Mouse (Mus musculus) mouse trophoblast stem cell (cell line): ENCODE data around the gene Tns3.

Experiments used
- in situ Hi-C, 2 experiments: fragments of 300-500 bp; cut with MseI, MboI; formaldehyde crosslinking; loops; 2 replicates in 1 of 2; 3 replicates in 1 of 2; pipeline ENCODE4 v1.15.1; 2025

Gene Tns3

GRCm38 (mm10) chr11:8579789-8580188 lies 84.5 kb downstream of the Tns3 start:
- in situ Hi-C loops, result no loop called here

GRCm38 (mm10) chr11:8575217-8576180 lies 88.8 kb downstream of the Tns3 start:
- in situ Hi-C loops, result no loop called here

- in situ Hi-C loops, result no loop called here
These were observed 89.8 kb downstream of the Tns3 start for GRCm38 (mm10) chr11:8574562-8574961.

DNA sequence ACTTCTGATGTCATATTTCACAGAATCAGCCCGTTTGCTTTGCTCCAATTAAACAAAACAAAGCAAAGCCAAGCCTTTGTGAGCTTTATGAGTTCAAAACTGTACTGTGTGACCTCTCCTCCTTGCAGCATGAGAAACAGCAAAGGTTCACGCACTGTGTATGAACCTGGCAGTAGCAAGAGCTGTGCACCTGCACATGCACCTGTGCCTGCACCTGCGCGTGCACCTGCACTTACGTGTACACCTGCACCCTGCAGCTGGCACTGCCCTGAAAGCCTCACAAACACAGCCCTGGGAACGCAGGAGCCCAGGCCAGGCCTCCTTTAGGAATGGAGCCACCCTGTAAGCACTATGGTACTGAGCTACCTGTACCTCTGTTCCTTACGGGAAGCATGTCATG lies 91.6 kb downstream of the Tns3 start:
- in situ Hi-C loops, result no loop called here

DNA sequence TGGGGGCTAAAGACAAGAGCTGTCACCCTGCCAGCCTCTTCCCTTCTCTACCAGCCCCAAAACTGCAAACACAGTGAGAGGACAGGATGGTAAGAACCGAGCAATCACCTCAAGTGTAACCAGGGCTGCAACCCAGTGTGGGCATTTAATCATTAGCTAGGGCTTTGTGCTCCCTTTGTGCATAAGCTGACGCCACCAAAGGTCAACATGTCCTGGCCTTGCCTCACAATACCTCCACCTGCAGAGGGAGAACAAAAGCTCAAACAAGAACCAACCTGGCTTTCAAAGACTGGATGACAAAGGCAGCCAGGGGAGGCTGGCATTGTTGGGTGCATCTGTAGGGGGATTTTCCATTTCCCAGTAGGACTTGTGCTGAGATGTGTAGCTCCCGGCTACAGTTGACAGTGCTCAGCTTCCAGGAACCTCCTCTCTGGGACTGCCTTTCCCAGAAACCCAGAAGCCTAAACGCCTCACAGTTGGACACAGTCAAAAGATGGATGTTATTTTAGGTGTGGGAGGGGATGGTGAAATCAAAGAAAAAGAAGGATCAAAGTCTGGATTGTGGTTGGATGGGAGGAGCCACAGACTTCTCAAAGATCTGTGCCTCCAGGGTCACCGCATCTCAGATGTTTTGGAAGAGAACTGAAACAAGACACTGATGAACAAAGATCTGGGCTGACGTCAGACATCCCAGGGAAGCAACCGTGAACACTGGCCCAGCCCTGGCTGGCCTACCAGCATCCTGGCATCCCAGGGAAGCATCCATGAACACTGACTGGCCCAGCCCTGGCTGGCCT lies 94.9 kb downstream of the Tns3 start:
- in situ Hi-C loops, result no loop called here

- in situ Hi-C loops, result no loop called here
These were observed 95.5 kb downstream of the Tns3 start for GRCm38 (mm10) chr11:8568829-8569228.

GRCm38 (mm10) chr11:8566250-8566853 lies 98.0 kb downstream of the Tns3 start:
- in situ Hi-C loops, result no loop called here

DNA sequence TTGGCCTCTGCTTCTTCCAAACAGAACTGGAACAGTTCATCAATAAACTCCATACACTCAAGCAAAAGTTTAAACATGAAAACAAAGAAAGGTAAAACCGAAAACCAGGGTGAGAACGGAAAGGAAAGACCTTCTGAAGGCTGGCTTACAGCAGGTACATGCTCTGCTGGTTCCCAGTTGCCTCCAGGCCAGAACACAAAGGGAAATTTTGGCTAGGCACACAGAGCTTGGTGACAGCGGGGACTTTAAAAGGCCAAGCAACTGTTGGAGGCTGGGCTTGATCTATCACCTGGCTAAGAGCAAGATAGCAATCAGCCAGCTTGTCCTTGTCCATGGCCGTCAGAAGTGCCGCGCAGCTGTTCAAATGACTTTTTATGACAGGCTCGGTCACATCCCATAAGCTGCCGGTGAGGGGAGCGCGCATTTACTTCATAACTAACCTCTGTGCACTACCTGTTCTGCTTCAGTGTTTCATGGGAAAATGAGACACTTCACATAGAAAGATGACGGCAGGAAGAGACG lies 105.5 kb downstream of the Tns3 start:
- in situ Hi-C loops, result no loop called here

- in situ Hi-C loops, result no loop called here
These were observed 106.1 kb downstream of the Tns3 start for GRCm38 (mm10) chr11:8558258-8558657.

- in situ Hi-C loops, result no loop called here
These were observed 107.3 kb downstream of the Tns3 start for GRCm38 (mm10) chr11:8557006-8557405.

DNA sequence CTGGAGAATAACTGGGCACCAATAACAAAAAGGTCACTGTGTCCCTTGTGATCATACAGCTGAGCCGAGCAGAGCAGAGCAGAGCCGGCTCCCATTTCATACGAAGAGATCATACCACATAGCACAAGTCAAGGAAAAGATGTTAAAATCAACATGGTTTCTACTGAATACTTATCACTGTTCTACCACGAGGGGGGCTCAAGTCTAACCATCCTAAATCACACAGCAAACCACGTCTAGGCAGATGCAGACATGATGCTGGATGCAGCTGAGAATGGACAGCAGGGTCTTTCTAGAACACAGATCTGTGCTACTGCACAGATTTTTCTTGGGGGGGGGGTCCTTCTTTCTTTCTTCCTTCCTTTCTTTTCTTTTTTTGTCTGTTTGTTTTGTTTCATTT lies 112.6 kb downstream of the Tns3 start:
- in situ Hi-C loops, result no loop called here

GRCm38 (mm10) chr11:8547661-8548060 lies 116.7 kb downstream of the Tns3 start:
- in situ Hi-C loops, result no loop called here

- in situ Hi-C loops, result no loop called here
These were observed 118.5 kb downstream of the Tns3 start for GRCm38 (mm10) chr11:8545798-8546197.

- in situ Hi-C loops, result loop anchor here in 1 of 2 experiments (5.0 kb wide), 1 partner anchor 313 kb away; no protein-coding TSS in a partner anchor
These were observed 120.0 kb downstream of the Tns3 start for GRCm38 (mm10) chr11:8544355-8544754.

GRCm38 (mm10) chr11:8541222-8541815 lies 123.0 kb downstream of the Tns3 start:
- in situ Hi-C loops, result loop anchor here in 1 of 2 experiments (5.0 kb wide), 1 partner anchor 316 kb away; no protein-coding TSS in a partner anchor

DNA sequence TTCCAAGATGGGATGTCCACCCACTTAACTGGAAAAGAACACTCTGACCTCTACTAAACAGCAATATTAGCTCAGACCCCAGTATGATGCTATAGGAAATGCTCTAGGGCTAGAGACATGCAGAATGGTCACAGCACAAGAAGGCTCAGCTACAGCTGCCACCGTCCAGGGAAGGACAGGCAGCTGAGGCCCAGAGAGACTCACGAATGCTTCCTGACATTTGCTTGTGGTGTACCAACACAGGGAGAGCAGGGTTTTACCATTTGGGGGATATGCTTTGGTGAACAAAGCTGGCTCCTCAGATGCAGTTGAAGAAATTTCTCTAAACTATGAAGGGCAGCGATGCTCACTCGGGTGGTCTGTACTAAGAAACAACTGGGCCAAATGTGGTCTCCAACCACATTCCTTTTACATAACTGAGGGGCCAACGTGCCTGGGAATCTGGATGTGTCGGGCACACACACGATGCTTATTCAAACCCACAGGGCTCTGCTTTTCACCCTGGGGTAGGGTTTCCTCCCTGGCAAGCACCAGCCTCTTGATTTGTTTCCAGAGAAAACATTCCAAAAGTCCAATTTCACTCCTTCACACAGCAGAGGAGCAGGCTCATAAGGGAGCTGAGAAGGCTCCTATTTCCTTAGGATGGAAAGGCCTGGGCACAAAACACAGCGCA lies 124.6 kb downstream of the Tns3 start:
- in situ Hi-C loops, result loop anchor here (5.0 to 10.0 kb wide), 3 partner anchors 318 to 415 kb away; no protein-coding TSS in a partner anchor

DNA sequence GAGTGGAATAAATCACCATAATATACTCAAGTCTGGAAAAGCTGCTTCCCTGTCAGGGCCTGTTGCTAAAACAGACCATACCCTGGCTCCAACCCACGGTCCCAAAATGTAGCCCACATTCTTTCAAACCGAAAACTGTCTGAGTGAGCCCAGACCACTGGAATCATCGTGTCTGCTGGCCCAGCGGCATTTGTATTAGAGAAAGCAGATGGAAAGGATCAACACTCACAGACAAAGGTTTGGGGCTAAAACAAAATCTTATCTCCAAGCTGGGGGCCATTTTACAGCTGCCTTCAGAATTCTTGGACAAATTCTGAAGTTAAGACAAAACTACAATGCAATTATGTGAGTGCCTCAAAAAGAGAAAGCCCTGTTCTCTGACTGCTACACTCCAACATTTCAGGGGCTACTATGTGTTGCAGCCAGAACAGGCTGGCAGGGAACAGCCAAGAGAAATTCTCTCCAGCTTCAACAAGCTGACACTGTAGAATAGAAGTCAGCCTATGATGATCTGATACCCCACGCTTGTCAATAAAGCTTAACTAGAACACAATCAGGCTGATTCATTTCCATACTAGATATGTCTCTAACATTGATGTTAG lies 127.2 kb downstream of the Tns3 start:
- in situ Hi-C loops, result loop anchor here (5.0 to 10.0 kb wide), 2 partner anchors 325 to 418 kb away; no protein-coding TSS in a partner anchor

DNA sequence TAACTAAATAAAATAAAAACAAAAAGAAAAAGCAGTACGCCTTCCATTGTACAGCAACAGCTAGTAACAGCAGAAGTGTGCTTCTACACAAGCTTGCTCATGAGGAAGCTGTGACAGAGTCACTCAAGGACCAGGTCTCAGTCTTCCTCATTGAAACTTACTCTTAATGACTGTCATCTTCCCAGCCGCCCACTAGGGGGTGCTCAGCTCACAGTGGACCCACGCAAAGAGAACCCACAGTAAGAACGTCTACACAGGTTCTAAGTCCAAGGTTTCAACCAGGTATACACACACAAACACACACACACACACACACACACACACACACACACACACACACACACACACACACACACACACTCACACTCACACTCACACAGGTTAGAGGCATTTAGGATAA lies 129.4 kb downstream of the Tns3 start:
- in situ Hi-C loops, result loop anchor here (5.0 to 10.0 kb wide), 2 partner anchors 327 to 420 kb away; no protein-coding TSS in a partner anchor

GRCm38 (mm10) chr11:8532771-8533170 lies 131.6 kb downstream of the Tns3 start:
- in situ Hi-C loops, result loop anchor here (10.0 kb wide), 1 partner anchor 422 kb away; no protein-coding TSS in a partner anchor
